Mouse (Mus musculus): ENCODE results near the gene Pik3r1. TPM values are rescaled to one million over a fixed set of nuclear protein-coding genes. Genes with fewer than 3 reads are reported as not detected.
A peak's percentile ranks its signal among the peaks of the same experiment; 100 is the strongest.

Gene Pik3r1
- polyA plus RNA-seq, 1 experiment from 2014 or later: 44.6 TPM

GRCm38 (mm10) chr13:101734227-101734626 lies 33.8 kb downstream of the Pik3r1 start:
- 78% methylated on average over 7 of the region's 7 CpGs for WGBS
- TF ChIP-seq EP300 (optimal IDR thresholded peaks at IDR 0.05) (no peak), CTCF (IDR thresholded peaks at IDR 0.05; ENCODE audit: low read depth) (no peak)

GRCm38 (mm10) chr13:101732675-101733074 lies 35.3 kb downstream of the Pik3r1 start:
- H3K27ac ChIP-seq (replicated peaks): no peak overlapping the region
- H3K9me3 ChIP-seq (ENCODE audit: control insufficient read depth, low read length): no peaks in the 10 kb centered on the region
- 72% methylated on average over 10 of the region's 10 CpGs for WGBS
- TF ChIP-seq EP300 (optimal IDR thresholded peaks at IDR 0.05) (no peak), CTCF (IDR thresholded peaks at IDR 0.05; ENCODE audit: low read depth) (no peak)
- peaks cover 14% of the 10 kb centered on the region for H3K4me1 ChIP-seq (replicated peaks; ENCODE audit: control insufficient read depth, insufficient read depth)
- no peak for ATAC-seq (ENCODE audit: low FRiP score, low TSS enrichment)
- no peak for DNase-seq (ENCODE audit: low spot score)
- no peak overlapping the region for H3K9ac ChIP-seq (ENCODE audit: low read length)
- 0 out of 2 replicates have a peak, but pooled peaks cover 2% of the 10 kb centered on the region for H3K36me3 ChIP-seq (ENCODE audit: control insufficient read depth, insufficient read depth, low read length)
- no peaks in the 10 kb centered on the region for H3K27me3 ChIP-seq (ENCODE audit: control insufficient read depth, insufficient read depth, low read length)
- H3K4me2 ChIP-seq (replicated peaks; ENCODE audit: low read depth): no peak overlapping the region
- no peak overlapping the region for H3K4me3 ChIP-seq (ENCODE audit: low read depth, low read length)

More at GRCm38 (mm10) chr13:101734227-101734626, 33.8 kb downstream of the Pik3r1 start:
- Histone ChIP-seq H3K9me3 (ENCODE audit: control insufficient read depth, low read length) (no peaks in the 10 kb centered on the region), H3K27ac (replicated peaks) (no peak overlapping the region), H3K4me3 (ENCODE audit: low read depth, low read length) (no peak overlapping the region), H3K9ac (ENCODE audit: low read length) (no peak overlapping the region), H3K36me3 (ENCODE audit: control insufficient read depth, insufficient read depth, low read length) (peaks cover 3% of the 10 kb centered on the region; the same call in 1 of the 2 replicates), H3K4me2 (replicated peaks; ENCODE audit: low read depth) (no peak overlapping the region), H3K4me1 (replicated peaks; ENCODE audit: control insufficient read depth, insufficient read depth) (peaks cover 14% of the 10 kb centered on the region), H3K27me3 (ENCODE audit: control insufficient read depth, insufficient read depth, low read length) (no peaks in the 10 kb centered on the region)
- ATAC-seq (ENCODE audit: low FRiP score, low TSS enrichment) (no peak), DNase-seq (ENCODE audit: low spot score) (no peak)

- no peak for TF ChIP-seq EP300 (optimal IDR thresholded peaks at IDR 0.05)
- TF ChIP-seq CTCF (IDR thresholded peaks at IDR 0.05; ENCODE audit: low read depth): no peak
- ATAC-seq (ENCODE audit: low FRiP score, low TSS enrichment) (no peak), DNase-seq (ENCODE audit: low spot score) (no peak)
- WGBS: 56% methylated on average over 7 of the region's 7 CpGs
- no peaks in the 10 kb centered on the region for H3K9me3 ChIP-seq (ENCODE audit: control insufficient read depth, low read length)
- H3K36me3 ChIP-seq (ENCODE audit: control insufficient read depth, insufficient read depth, low read length): 0 out of 2 replicates have a peak, but pooled peaks cover 2% of the 10 kb centered on the region
- H3K4me1 ChIP-seq (replicated peaks; ENCODE audit: control insufficient read depth, insufficient read depth): peaks cover 14% of the 10 kb centered on the region
- H3K27me3 ChIP-seq (ENCODE audit: control insufficient read depth, insufficient read depth, low read length): no peaks in the 10 kb centered on the region
- no peak overlapping the region for H3K4me2 ChIP-seq (replicated peaks; ENCODE audit: low read depth)
- H3K27ac ChIP-seq (replicated peaks): peak overlapping the region; percentile 45; the same call in 1 of the 2 replicates
- no peak overlapping the region for H3K9ac ChIP-seq (ENCODE audit: low read length)
- H3K4me3 ChIP-seq (ENCODE audit: low read depth, low read length): no peak overlapping the region
Observed at GRCm38 (mm10) chr13:101731777-101732176, 36.2 kb downstream of the Pik3r1 start.

GRCm38 (mm10) chr13:101730351-101730750 lies 37.7 kb downstream of the Pik3r1 start:
- WGBS: 66% methylated on average over 8 of the region's 8 CpGs
- no peak overlapping the region for H3K9ac ChIP-seq (ENCODE audit: low read length)
- no peak overlapping the region for H3K4me3 ChIP-seq (ENCODE audit: low read depth, low read length)
- H3K4me2 ChIP-seq (replicated peaks; ENCODE audit: low read depth): no peak overlapping the region
- H3K27ac ChIP-seq (replicated peaks): peak overlapping the region; percentile 40; the same call in 1 of the 2 replicates
- no peak for DNase-seq (ENCODE audit: low spot score)
- H3K36me3 ChIP-seq (ENCODE audit: control insufficient read depth, insufficient read depth, low read length): 0 out of 2 replicates have a peak, but pooled peaks cover 2% of the 10 kb centered on the region
- ATAC-seq (ENCODE audit: low FRiP score, low TSS enrichment): no peak
- TF ChIP-seq CTCF (IDR thresholded peaks at IDR 0.05; ENCODE audit: low read depth) (no peak), EP300 (optimal IDR thresholded peaks at IDR 0.05) (no peak)
- H3K27me3 ChIP-seq (ENCODE audit: control insufficient read depth, insufficient read depth, low read length): no peaks in the 10 kb centered on the region
- H3K4me1 ChIP-seq (replicated peaks; ENCODE audit: control insufficient read depth, insufficient read depth): peaks cover 12% of the 10 kb centered on the region
- no peaks in the 10 kb centered on the region for H3K9me3 ChIP-seq (ENCODE audit: control insufficient read depth, low read length)

- 0 out of 2 replicates have a peak, but pooled peaks cover 2% of the 10 kb centered on the region for H3K36me3 ChIP-seq (ENCODE audit: control insufficient read depth, insufficient read depth, low read length)
- no peak overlapping the region for H3K9ac ChIP-seq (ENCODE audit: low read length)
- no peak overlapping the region for H3K4me3 ChIP-seq (ENCODE audit: low read depth, low read length)
- DNase-seq (ENCODE audit: low spot score) (no peak), ATAC-seq (ENCODE audit: low FRiP score, low TSS enrichment) (no peak)
- peak overlapping the region; percentile 49; the same call in 1 of the 2 replicates for H3K27ac ChIP-seq (replicated peaks)
- WGBS: 72% methylated on average over 4 of the region's 4 CpGs
- TF ChIP-seq CTCF (IDR thresholded peaks at IDR 0.05; ENCODE audit: low read depth) (no peak), EP300 (optimal IDR thresholded peaks at IDR 0.05) (no peak)
- no peak overlapping the region for H3K4me2 ChIP-seq (replicated peaks; ENCODE audit: low read depth)
- no peaks in the 10 kb centered on the region for H3K9me3 ChIP-seq (ENCODE audit: control insufficient read depth, low read length)
- H3K4me1 ChIP-seq (replicated peaks; ENCODE audit: control insufficient read depth, insufficient read depth): peaks cover 12% of the 10 kb centered on the region
- H3K27me3 ChIP-seq (ENCODE audit: control insufficient read depth, insufficient read depth, low read length): no peaks in the 10 kb centered on the region
Observed at GRCm38 (mm10) chr13:101729248-101730055, 38.6 kb downstream of the Pik3r1 start.

GRCm38 (mm10) chr13:101728816-101729215 lies 39.2 kb downstream of the Pik3r1 start:
- 57% methylated on average over 7 of the region's 7 CpGs for WGBS
- H3K27ac ChIP-seq (replicated peaks): peak overlapping the region; percentile 46; the same call in 1 of the 2 replicates
- H3K36me3 ChIP-seq (ENCODE audit: control insufficient read depth, insufficient read depth, low read length): 0 out of 2 replicates have a peak, but pooled peaks cover 2% of the 10 kb centered on the region
- H3K9me3 ChIP-seq (ENCODE audit: control insufficient read depth, low read length): no peaks in the 10 kb centered on the region
- DNase-seq (ENCODE audit: low spot score) (no peak), ATAC-seq (ENCODE audit: low FRiP score, low TSS enrichment) (no peak)
- H3K27me3 ChIP-seq (ENCODE audit: control insufficient read depth, insufficient read depth, low read length): no peaks in the 10 kb centered on the region
- H3K4me2 ChIP-seq (replicated peaks; ENCODE audit: low read depth): no peak overlapping the region
- H3K4me1 ChIP-seq (replicated peaks; ENCODE audit: control insufficient read depth, insufficient read depth): peaks cover 12% of the 10 kb centered on the region
- no peak overlapping the region for H3K9ac ChIP-seq (ENCODE audit: low read length)
- no peak overlapping the region for H3K4me3 ChIP-seq (ENCODE audit: low read depth, low read length)
- no peak for TF ChIP-seq EP300 (optimal IDR thresholded peaks at IDR 0.05)
- peak; percentile 73 for TF ChIP-seq CTCF (IDR thresholded peaks at IDR 0.05; ENCODE audit: low read depth)
